Mouse (Mus musculus) adipose tissue, adult 10 weeks (tissue): ENCODE data around the gene Enox1. TPM values are rescaled to one million over a fixed set of nuclear protein-coding genes. Genes with fewer than 3 reads are reported as not detected.

Source experiments
- polyA plus RNA-seq: library from polyadenylated mRNA; stranded (reverse); fragments of 350-450 nt; fragmentation: Illumina TruSeq; extraction: RNeasy Lipid Tissue Mini Kit (QIAGEN cat#74804); gene quantifications from one replicate; pipeline ENCODE4 v1.2.3, GENCODE M21; 2014; ENCODE audit warnings: low read depth, low replicate concordance

Gene Enox1
- 2.0 TPM for polyA plus RNA-seq

DNA sequence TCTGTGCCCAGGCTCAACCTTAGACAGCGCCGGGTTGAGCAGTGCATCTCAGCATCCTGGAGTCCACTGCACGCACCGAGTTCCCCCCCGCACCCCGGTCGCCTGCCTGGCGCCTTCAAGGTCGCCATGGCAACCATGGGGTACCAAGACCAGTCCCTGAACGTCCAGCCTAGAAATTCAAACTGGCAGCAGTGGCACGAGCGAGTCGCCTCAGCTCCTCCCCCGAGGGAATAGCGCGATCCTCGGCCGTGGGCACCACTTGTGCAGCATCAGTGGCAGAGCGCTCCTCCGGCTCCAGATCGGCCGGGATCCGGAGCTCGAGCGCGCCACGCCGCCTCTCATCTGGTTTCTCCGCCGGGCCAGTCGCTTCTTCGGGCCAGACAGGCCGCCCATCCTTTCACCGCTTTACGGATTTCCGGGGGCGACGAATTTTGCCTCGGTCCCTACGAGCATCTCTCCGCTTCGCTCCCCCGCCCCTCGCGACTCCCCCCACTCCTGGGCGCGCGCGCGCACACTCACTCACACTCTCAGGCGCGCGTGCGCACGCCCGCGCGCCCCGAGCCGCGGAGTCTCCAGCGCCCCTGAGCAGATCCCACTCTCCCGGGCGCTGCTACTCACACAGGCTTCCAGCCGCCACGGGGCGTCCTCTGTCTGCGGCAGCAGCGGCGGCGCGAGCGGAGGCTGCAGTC, at the start of gene Enox1:
TSS of gene Enox1 (plus strand) at position 542 of the 689 bp plus-strand sequence.

Other genes with a start within 250 kb of the Enox1 start
- gene Ccdc122, start 120.0 kb upstream of the Enox1 start, polyA plus RNA-seq, result 5.1 TPM
- gene Lacc1, start 119.9 kb upstream of the Enox1 start, polyA plus RNA-seq, result 11.2 TPM